Mouse (Mus musculus): ENCODE data around the gene Ncoa6. TPM values are rescaled to one million over a fixed set of nuclear protein-coding genes. Genes with fewer than 3 reads are reported as not detected.
"Not testable (repeated sequence)": the region's sequence is repeated elsewhere in the genome, so short reads cannot be mapped to it uniquely, and the experiment has no call there.

Gene Ncoa6
- total RNA-seq, 1 experiment from 2014 or later: 10.9 TPM

GRCm38 (mm10) chr2:155447906-155448305 lies 25.8 kb downstream of the Ncoa6 start:
- not testable (repeated sequence) for ATAC-seq (replicated peaks; ENCODE audit: insufficient number of reproducible peaks, low FRiP score, low TSS enrichment, poor library complexity, severe bottlenecking)

DNA sequence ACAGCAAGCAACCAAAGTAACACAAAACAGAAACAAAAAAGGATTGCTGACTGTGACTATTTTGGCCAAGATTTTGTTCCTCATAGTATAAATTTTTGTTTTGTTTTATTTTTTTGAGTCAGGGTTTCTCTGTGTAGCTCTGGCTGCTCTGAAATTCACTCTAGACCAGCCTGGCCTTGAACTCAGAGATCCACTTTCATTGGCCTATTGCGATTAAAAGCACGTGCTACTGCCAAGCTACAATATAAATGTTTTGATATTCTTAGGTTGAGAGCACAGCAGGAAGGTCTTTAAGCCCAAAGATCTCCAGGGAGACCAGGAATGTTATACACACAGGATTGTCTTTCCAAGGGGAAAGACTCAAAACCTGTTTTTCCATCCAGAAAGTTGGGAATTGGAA lies 30.2 kb downstream of the Ncoa6 start:
- ATAC-seq (replicated peaks; ENCODE audit: insufficient number of reproducible peaks, low FRiP score, low TSS enrichment, poor library complexity, severe bottlenecking): no peak

DNA sequence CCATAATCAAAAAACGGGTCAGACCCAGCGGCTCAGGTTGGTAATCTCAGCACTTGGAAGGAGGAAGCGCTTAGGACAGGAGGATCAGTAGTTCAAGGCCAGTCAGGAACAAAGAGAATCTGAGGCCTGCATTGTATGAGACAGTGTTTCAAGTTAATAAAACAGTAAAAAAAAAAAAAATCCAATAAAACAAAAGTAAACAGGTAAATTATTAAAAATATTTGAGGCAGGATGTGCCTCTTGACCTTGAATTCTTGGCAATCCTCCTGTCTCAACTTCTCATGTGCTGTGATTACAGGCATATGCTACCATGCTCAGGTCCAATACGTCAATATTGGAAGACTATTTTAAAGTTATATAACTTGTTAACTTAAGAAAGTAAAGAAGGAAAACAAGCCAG lies 30.8 kb downstream of the Ncoa6 start:
- no peak for ATAC-seq (replicated peaks; ENCODE audit: insufficient number of reproducible peaks, low FRiP score, low TSS enrichment, poor library complexity, severe bottlenecking)

- no peak for ATAC-seq (replicated peaks; ENCODE audit: insufficient number of reproducible peaks, low FRiP score, low TSS enrichment, poor library complexity, severe bottlenecking)
Measured at GRCm38 (mm10) chr2:155436445-155436844, 37.2 kb downstream of the Ncoa6 start.

- ATAC-seq (replicated peaks; ENCODE audit: insufficient number of reproducible peaks, low FRiP score, low TSS enrichment, poor library complexity, severe bottlenecking): no peak
Measured at GRCm38 (mm10) chr2:155420911-155421310, 52.8 kb downstream of the Ncoa6 start.

DNA sequence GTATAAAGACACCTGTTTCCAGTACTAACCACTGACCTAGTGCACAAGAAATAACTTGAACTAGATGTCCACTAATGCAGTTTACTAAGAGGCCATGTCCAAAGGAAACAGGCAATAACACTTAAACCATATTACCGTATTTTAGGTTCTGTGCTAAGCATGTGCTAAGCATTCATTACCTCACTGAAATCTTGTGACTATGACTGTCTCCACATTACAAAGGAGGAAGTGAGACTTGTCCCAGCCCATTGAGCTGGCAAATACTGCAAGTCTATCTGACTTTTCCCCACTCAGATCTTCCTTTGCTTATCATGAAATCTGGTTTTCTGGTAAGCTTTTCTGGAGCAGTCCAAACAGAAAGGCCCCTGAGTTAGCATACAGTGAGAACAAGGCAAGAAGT lies 69.1 kb downstream of the Ncoa6 start:
- ATAC-seq (replicated peaks; ENCODE audit: insufficient number of reproducible peaks, low FRiP score, low TSS enrichment, poor library complexity, severe bottlenecking): peak; percentile 88

DNA sequence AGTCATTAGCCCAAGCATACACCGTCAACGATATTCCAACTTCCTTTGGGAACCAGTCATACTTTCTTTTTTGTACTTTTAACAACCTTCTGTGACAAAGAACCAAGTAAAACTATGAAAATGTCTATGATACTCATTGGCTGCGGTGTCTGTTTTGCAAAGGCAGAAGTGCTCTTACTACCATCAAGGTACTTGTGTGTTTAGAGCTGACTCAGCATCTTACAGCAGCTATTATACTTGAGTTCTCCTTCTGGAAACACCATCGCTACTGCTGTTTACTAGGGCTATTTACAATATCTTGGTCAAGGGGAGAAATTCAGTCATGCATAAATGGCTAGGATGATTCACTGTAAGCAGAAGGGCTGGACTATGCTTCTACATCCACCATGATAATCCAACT lies 71.8 kb downstream of the Ncoa6 start:
- no peak for ATAC-seq (replicated peaks; ENCODE audit: insufficient number of reproducible peaks, low FRiP score, low TSS enrichment, poor library complexity, severe bottlenecking)

DNA sequence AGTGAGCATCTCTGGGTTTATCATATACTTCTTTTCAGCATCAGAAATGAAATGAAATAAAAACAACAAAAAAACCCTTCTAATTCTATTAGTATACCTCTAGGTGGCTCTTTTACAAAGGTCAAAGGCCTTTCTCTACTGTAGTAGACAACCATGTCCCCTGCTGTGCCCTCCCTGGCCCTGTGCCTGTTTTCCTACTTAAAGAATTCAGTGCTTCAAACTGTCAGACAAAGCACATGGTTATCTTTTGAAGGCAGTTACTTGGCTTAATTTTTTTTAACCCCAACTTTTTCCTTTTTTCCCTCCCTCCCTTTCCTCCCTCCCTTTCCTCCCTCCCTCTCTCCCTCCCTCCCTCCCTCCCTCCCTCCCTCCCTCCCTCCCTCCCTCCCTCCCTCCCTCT lies 73.4 kb downstream of the Ncoa6 start:
- ATAC-seq (replicated peaks; ENCODE audit: insufficient number of reproducible peaks, low FRiP score, low TSS enrichment, poor library complexity, severe bottlenecking): no peak

GRCm38 (mm10) chr2:155394586-155394985 lies 79.1 kb downstream of the Ncoa6 start:
- no peak for ATAC-seq (replicated peaks; ENCODE audit: insufficient number of reproducible peaks, low FRiP score, low TSS enrichment, poor library complexity, severe bottlenecking)

- no peak for ATAC-seq (replicated peaks; ENCODE audit: insufficient number of reproducible peaks, low FRiP score, low TSS enrichment, poor library complexity, severe bottlenecking)
Measured at GRCm38 (mm10) chr2:155388573-155388972, 85.1 kb downstream of the Ncoa6 start.

GRCm38 (mm10) chr2:155387052-155387451 lies 86.6 kb downstream of the Ncoa6 start:
- no peak for ATAC-seq (replicated peaks; ENCODE audit: insufficient number of reproducible peaks, low FRiP score, low TSS enrichment, poor library complexity, severe bottlenecking)

GRCm38 (mm10) chr2:155386534-155386899 lies 87.2 kb downstream of the Ncoa6 start:
- ATAC-seq (replicated peaks; ENCODE audit: insufficient number of reproducible peaks, low FRiP score, low TSS enrichment, poor library complexity, severe bottlenecking): no peak

- ATAC-seq (replicated peaks; ENCODE audit: insufficient number of reproducible peaks, low FRiP score, low TSS enrichment, poor library complexity, severe bottlenecking): no peak
Measured at GRCm38 (mm10) chr2:155385731-155386533, 87.8 kb downstream of the Ncoa6 start.

GRCm38 (mm10) chr2:155385090-155385489 lies 88.6 kb downstream of the Ncoa6 start:
- peak; percentile 64 for ATAC-seq (replicated peaks; ENCODE audit: insufficient number of reproducible peaks, low FRiP score, low TSS enrichment, poor library complexity, severe bottlenecking)

- no peak for ATAC-seq (replicated peaks; ENCODE audit: insufficient number of reproducible peaks, low FRiP score, low TSS enrichment, poor library complexity, severe bottlenecking)
Measured at GRCm38 (mm10) chr2:155382791-155383438, 90.8 kb downstream of the Ncoa6 start.

DNA sequence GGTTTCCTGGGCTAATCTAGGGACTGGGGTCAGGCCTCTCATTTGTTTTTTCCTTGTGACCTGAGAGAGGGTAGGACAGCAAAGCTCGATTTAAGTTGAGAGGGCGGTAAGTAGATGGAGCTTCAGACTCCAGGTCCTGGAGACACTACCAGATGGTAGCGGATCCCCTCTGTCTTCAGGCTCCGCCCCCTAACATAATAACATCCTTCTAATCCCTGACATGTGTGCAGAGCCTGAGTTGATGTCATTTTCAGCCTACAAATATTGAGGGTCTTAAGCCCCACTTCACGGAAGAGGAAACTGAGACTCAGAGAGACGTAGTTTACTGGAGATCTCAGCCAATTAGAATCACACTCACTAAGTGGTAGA lies 91.4 kb downstream of the Ncoa6 start:
- ATAC-seq (replicated peaks; ENCODE audit: insufficient number of reproducible peaks, low FRiP score, low TSS enrichment, poor library complexity, severe bottlenecking): no peak

GRCm38 (mm10) chr2:155381643-155382331 lies 91.9 kb downstream of the Ncoa6 start:
- peak; percentile 84 for ATAC-seq (replicated peaks; ENCODE audit: insufficient number of reproducible peaks, low FRiP score, low TSS enrichment, poor library complexity, severe bottlenecking)

DNA sequence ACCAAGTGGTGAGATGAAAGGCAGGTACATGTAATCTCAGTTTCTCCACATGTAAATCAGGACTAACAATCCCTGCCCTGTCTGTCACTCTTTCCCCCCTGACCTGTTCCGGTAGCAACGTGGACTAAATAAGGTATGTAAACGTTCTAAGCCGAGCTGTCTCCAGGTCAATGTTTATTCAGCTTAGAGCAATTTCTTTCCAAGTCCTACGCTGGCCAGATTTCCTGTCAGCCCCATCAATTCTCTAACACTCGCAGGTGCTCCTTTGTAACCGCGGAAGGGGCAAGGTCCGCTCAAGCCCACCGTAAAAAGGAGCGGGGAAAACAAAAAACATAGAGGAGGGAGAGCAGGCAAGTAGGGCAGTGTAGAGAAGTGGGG lies 92.6 kb downstream of the Ncoa6 start:
- no peak for ATAC-seq (replicated peaks; ENCODE audit: insufficient number of reproducible peaks, low FRiP score, low TSS enrichment, poor library complexity, severe bottlenecking)

DNA sequence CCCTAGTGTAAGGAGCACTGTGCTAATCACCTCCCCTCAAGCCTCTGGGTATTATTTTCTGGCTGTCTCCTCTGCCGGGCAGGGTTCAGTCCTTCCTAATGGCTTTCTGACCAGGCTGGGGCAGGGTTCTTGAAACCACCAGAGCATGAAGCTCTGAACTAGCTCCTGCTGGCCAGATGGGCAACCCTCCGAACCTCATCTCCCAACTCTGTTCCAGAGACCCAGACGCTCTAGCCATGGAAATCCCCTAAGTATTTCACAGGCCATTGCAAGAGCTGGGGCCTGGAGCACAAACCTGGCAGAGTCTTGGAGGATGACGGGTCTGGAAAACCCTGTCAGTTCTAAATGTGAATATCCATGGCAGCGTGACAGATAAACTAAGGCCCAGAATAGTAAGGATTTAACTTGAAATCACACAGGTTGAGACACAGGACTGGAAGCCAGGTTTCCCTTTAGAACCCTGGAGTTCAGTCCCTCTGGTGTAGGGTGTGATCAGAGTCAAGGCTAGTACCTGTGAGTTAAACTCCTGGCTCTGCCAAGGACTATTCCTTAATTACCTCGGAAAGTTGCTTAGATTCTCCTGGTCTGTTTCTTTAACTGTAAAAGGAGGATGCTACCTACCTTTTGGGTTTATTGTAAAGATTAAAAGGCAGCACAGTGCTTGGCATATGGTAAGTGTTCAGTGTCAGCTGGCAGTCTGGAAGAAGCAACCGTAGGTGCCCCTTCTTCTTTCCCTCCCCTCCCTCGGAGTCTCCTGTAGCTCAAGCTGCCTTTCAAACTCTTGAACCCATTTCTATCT lies 93.2 kb downstream of the Ncoa6 start, which contains the start of gene Trp53inp2:
TSS of gene Trp53inp2 (plus strand) at position 799 of the 799 bp plus-strand sequence.
- ATAC-seq (replicated peaks; ENCODE audit: insufficient number of reproducible peaks, low FRiP score, low TSS enrichment, poor library complexity, severe bottlenecking): no peak

Data from monocyte, adult 5-6 weeks (primary cell).